Mouse (Mus musculus): ENCODE results near the gene Ankrd34b. TPM values are rescaled to one million over a fixed set of nuclear protein-coding genes. Genes with fewer than 3 reads are reported as not detected.

Gene Ankrd34b
- polyA plus RNA-seq, 1 experiment = 0.77 TPM

- no peak for TF ChIP-seq CTCF (IDR thresholded peaks at IDR 0.05; ENCODE audit: control insufficient read depth, insufficient read depth, low read length)
- no peak for TF ChIP-seq POLR2A (IDR thresholded peaks at IDR 0.05; ENCODE audit: borderline replicate concordance, control insufficient read depth, low read depth, low read length)
- no peak overlapping the region for H3K27ac ChIP-seq (ENCODE audit: control insufficient read depth, insufficient read depth, low read depth, low read length, poor library complexity)
- no peaks in the 10 kb centered on the region for H3K4me1 ChIP-seq (ENCODE audit: control insufficient read depth, insufficient read depth, low read length)
- WGBS = 83% methylated on average over 2 of the region's 2 CpGs
- no peak overlapping the region for H3K4me3 ChIP-seq (replicated peaks; ENCODE audit: control insufficient read depth, low read depth, low read length)
Observed at GRCm38 (mm10) chr13:92469381-92469780, 43.7 kb downstream of the Ankrd34b start.

- no peak overlapping the region for H3K4me3 ChIP-seq (replicated peaks; ENCODE audit: control insufficient read depth, low read depth, low read length)
- whole genome bisulfite sequencing = 84% methylated on average over 2 of the region's 2 CpGs
- no peak overlapping the region for H3K27ac ChIP-seq (ENCODE audit: control insufficient read depth, insufficient read depth, low read depth, low read length, poor library complexity)
- no peaks in the 10 kb centered on the region for H3K4me1 ChIP-seq (ENCODE audit: control insufficient read depth, insufficient read depth, low read length)
- TF ChIP-seq CTCF (IDR thresholded peaks at IDR 0.05; ENCODE audit: control insufficient read depth, insufficient read depth, low read length) (no peak), POLR2A (IDR thresholded peaks at IDR 0.05; ENCODE audit: borderline replicate concordance, control insufficient read depth, low read depth, low read length) (no peak)
Observed at GRCm38 (mm10) chr13:92470151-92470550, 44.5 kb downstream of the Ankrd34b start.

GRCm38 (mm10) chr13:92483348-92483747 is 57.7 kb downstream of the Ankrd34b start:
- Histone ChIP-seq H3K4me3 (replicated peaks; ENCODE audit: control insufficient read depth, low read depth, low read length) (no peak overlapping the region), H3K27ac (ENCODE audit: control insufficient read depth, insufficient read depth, low read depth, low read length, poor library complexity) (no peak overlapping the region), H3K4me1 (ENCODE audit: control insufficient read depth, insufficient read depth, low read length) (no peaks in the 10 kb centered on the region; the same call in 1 of the 2 replicates)
- WGBS = under 1% methylated on average over 3 of the region's 3 CpGs
- no peak for TF ChIP-seq POLR2A (IDR thresholded peaks at IDR 0.05; ENCODE audit: borderline replicate concordance, control insufficient read depth, low read depth, low read length)
- TF ChIP-seq CTCF (IDR thresholded peaks at IDR 0.05; ENCODE audit: control insufficient read depth, insufficient read depth, low read length) = peak; percentile 54; the same call in 1 of the 2 replicates

DNA sequence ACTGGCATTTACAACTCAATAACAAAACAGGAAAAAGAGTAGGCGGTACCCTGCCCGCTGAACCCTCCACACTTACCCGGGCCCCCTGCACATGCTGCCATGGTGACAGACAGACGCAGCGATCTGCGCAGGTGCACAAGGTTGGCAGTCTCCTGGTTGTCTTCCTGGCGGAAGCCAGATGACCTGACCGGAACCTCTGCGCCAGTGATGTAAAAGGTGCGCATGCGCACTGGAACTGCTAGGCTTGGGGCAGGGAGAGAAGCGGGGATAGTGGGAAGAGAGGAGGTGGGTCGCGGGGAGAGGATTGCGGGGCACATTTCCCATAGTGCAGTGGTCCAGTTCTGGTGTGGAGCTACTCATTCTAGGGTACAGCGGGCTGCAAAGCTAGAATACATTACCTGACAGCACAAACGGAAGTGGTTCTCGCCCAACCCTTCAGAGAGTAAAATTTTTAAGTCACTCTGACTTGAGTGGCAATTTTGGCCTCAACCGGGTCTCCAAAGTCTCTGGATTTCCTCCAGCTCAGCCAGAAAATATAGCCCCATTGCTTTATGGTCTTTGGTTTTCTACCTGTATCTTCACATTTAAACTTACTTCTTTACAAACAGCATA is 58.3 kb downstream of the Ankrd34b start, which contains the start of gene Fam151b:
Fam151b (minus strand) TSS at position 164 of the 612 bp plus-strand sequence.
- TF ChIP-seq CTCF (IDR thresholded peaks at IDR 0.05; ENCODE audit: control insufficient read depth, insufficient read depth, low read length) (no peak), POLR2A (IDR thresholded peaks at IDR 0.05; ENCODE audit: borderline replicate concordance, control insufficient read depth, low read depth, low read length) (peak; percentile 54)
- Histone ChIP-seq H3K27ac (ENCODE audit: control insufficient read depth, insufficient read depth, low read depth, low read length, poor library complexity) (peak within 1 kb of the TSS; percentile 48), H3K4me1 (ENCODE audit: control insufficient read depth, insufficient read depth, low read length) (no peaks in the 10 kb centered on the region; the same call in 1 of the 2 replicates), H3K4me3 (replicated peaks; ENCODE audit: control insufficient read depth, low read depth, low read length) (peak within 1 kb of the TSS; percentile 60)
- WGBS = 2% methylated on average over 19 of the region's 19 CpGs

- no peak for TF ChIP-seq CTCF (IDR thresholded peaks at IDR 0.05; ENCODE audit: control insufficient read depth, insufficient read depth, low read length)
- no peak for TF ChIP-seq POLR2A (IDR thresholded peaks at IDR 0.05; ENCODE audit: borderline replicate concordance, control insufficient read depth, low read depth, low read length)
- H3K4me3 ChIP-seq (replicated peaks; ENCODE audit: control insufficient read depth, low read depth, low read length) = no peak overlapping the region
- H3K4me1 ChIP-seq (ENCODE audit: control insufficient read depth, insufficient read depth, low read length) = no peaks in the 10 kb centered on the region
- WGBS = 81% methylated on average over 4 of the region's 4 CpGs
- H3K27ac ChIP-seq (ENCODE audit: control insufficient read depth, insufficient read depth, low read depth, low read length, poor library complexity) = no peak overlapping the region
Observed at GRCm38 (mm10) chr13:92490817-92491216, 65.1 kb downstream of the Ankrd34b start.

Other genes starting within 250 kb of the Ankrd34b start
- 1.7 TPM in 1 of 2 replicates, not detected in the other for gene Gm20379, start 119.9 kb upstream of the Ankrd34b start, polyA plus RNA-seq (2011; ENCODE audit: insufficient read depth, insufficient read length, low replicate concordance, missing spikeins)
- gene Dhfr, start 71.2 kb upstream of the Ankrd34b start, polyA plus RNA-seq (2011; ENCODE audit: insufficient read depth, insufficient read length, low replicate concordance, missing spikeins) = 8.9 and 10.0 TPM in 2 replicates
- 25.4 and 35.5 TPM in 2 replicates for gene Msh3, start 70.9 kb upstream of the Ankrd34b start, polyA plus RNA-seq (2011; ENCODE audit: insufficient read depth, insufficient read length, low replicate concordance, missing spikeins)
- 7.2 TPM in 1 of 2 replicates, not detected in the other for gene Fam151b, start 58.1 kb downstream of the Ankrd34b start, polyA plus RNA-seq (2011; ENCODE audit: insufficient read depth, insufficient read length, low replicate concordance, missing spikeins)
- 1.8 and 5.2 TPM in 2 replicates for gene Zfyve16, start 105.0 kb downstream of the Ankrd34b start, polyA plus RNA-seq (2011; ENCODE audit: insufficient read depth, insufficient read length, low replicate concordance, missing spikeins)
- not detected in 2 replicates for gene Spz1, start 150.3 kb downstream of the Ankrd34b start, polyA plus RNA-seq (2011; ENCODE audit: insufficient read depth, insufficient read length, low replicate concordance, missing spikeins)
- gene Serinc5, start 185.2 kb downstream of the Ankrd34b start, polyA plus RNA-seq (2011; ENCODE audit: insufficient read depth, insufficient read length, low replicate concordance, missing spikeins) = 17.2 and 17.4 TPM in 2 replicates